Mouse (Mus musculus): Measurements from ENCODE around the gene Rrnad1. TPM values are rescaled to one million over a fixed set of nuclear protein-coding genes. Genes with fewer than 3 reads are reported as not detected.
"Not testable (repeated sequence)": the region's sequence is repeated elsewhere in the genome, so short reads cannot be mapped to it uniquely, and the experiment has no call there.

Rrnad1 gene
- polyA plus RNA-seq, 1 experiment from 2014 or later = 14.9 TPM

DNA sequence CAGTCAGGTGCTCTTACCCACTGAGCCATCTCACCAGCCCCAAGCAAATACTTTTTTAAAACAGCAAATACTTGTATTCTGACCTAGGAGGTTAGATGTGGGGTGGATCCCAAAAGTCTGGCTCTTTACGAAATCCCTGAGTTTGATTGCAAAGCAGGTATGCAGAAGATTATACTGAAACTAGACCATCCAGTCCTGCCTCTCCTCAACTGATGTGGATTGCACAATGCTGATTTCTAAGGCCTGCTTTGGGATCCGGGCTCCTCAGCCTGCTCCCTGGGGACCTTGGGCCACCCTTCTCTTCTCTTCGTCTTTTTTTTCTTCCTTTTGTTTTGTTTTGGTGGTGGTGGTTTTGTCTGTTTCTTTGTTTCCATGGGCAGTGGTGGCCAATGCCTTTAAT, 39.0 kb downstream of the Rrnad1 start:
- no peak for ATAC-seq (replicated peaks; ENCODE audit: insufficient number of reproducible peaks, low FRiP score, low TSS enrichment)
- no peak overlapping the region for H3K4me2 ChIP-seq
- 69% methylated on average over 3 of the region's 3 CpGs for WGBS (ENCODE audit: insufficient replicate concordance)

DNA sequence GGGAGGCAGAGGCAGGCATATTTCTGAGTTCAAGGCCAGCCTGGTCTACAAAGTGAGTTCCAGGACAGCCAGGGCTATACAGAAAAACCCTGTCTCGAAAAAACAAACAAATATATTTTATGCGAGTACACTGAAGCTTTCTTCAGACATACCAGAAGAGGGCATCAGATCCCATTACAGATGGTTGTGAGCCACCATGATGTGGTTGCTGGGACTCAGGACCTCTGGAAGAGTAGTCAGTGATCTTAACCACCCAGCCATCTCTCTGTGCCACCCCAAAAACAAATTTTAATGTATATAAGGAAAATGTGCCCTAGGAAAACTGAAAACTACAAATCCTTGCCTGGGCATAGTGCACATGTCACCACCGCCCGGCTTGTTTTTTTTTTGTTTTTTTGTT, 43.1 kb downstream of the Rrnad1 start:
- WGBS (ENCODE audit: insufficient replicate concordance) = 81% methylated on average over 4 of the region's 4 CpGs
- H3K4me1 ChIP-seq (ENCODE audit: control insufficient read depth, insufficient read depth, low read length) = peaks cover 17% of the 10 kb centered on the region
- not testable (repeated sequence) for H3K27me3 ChIP-seq (ENCODE audit: control insufficient read depth, insufficient read depth, low read length); H3K36me3 ChIP-seq (ENCODE audit: control insufficient read depth, insufficient read depth, low read length); H3K9ac ChIP-seq (ENCODE audit: low read depth, low read length); H3K4me2 ChIP-seq; H3K27ac ChIP-seq (ENCODE audit: low read depth, low read length); H3K9me3 ChIP-seq (replicated peaks; ENCODE audit: control insufficient read depth, low read length); H3K4me3 ChIP-seq (ENCODE audit: low read depth, low read length); ATAC-seq (replicated peaks; ENCODE audit: insufficient number of reproducible peaks, low FRiP score, low TSS enrichment)

More for the DNA sequence above, 39.0 kb downstream of the Rrnad1 start:
- H3K27ac ChIP-seq (ENCODE audit: low read depth, low read length) = no peak overlapping the region
- no peaks in the 10 kb centered on the region for H3K27me3 ChIP-seq (ENCODE audit: control insufficient read depth, insufficient read depth, low read length)
- H3K4me1 ChIP-seq (ENCODE audit: control insufficient read depth, insufficient read depth, low read length) = no peaks in the 10 kb centered on the region
- no peaks in the 10 kb centered on the region for H3K36me3 ChIP-seq (ENCODE audit: control insufficient read depth, insufficient read depth, low read length)
- H3K9me3 ChIP-seq (replicated peaks; ENCODE audit: control insufficient read depth, low read length) = 0 out of 2 replicates have a peak, but pooled peaks cover 2% of the 10 kb centered on the region
- H3K4me3 ChIP-seq (ENCODE audit: low read depth, low read length) = no peak overlapping the region
- H3K9ac ChIP-seq (ENCODE audit: low read depth, low read length) = no peak overlapping the region

DNA sequence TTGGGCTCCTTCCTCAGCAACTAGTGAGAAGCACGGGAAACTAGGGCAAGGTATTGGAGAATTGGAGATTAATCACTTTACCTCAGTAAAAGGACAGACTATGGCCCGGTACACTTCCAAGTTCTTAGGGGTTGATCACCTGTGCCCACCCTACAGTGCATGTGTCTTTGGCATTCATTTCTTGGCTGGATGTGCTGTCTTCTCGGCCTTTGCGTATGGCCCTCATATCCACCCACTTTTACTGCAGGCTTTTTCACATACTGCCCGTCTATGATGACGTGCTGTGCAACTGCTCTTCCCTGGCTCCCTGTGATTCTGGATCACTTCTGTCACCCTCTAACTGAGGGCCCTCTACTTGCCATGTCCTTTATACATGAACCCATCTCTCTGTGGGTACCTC, 44.1 kb downstream of the Rrnad1 start:
- Histone ChIP-seq H3K36me3 (ENCODE audit: control insufficient read depth, insufficient read depth, low read length) (no peaks in the 10 kb centered on the region), H3K4me3 (ENCODE audit: low read depth, low read length) (peak overlapping the region; percentile 90; the same call in 1 of the 2 replicates), H3K27me3 (ENCODE audit: control insufficient read depth, insufficient read depth, low read length) (no peaks in the 10 kb centered on the region), H3K9ac (ENCODE audit: low read depth, low read length) (no peak overlapping the region), H3K4me1 (ENCODE audit: control insufficient read depth, insufficient read depth, low read length) (peaks cover 17% of the 10 kb centered on the region), H3K9me3 (replicated peaks; ENCODE audit: control insufficient read depth, low read length) (0 out of 2 replicates have a peak, but pooled peaks cover 2% of the 10 kb centered on the region), H3K4me2 (peak overlapping the region; percentile 60), H3K27ac (ENCODE audit: low read depth, low read length) (no peak overlapping the region)
- 87% methylated on average over 6 of the region's 6 CpGs for WGBS (ENCODE audit: insufficient replicate concordance)
- no peak for ATAC-seq (replicated peaks; ENCODE audit: insufficient number of reproducible peaks, low FRiP score, low TSS enrichment)

DNA sequence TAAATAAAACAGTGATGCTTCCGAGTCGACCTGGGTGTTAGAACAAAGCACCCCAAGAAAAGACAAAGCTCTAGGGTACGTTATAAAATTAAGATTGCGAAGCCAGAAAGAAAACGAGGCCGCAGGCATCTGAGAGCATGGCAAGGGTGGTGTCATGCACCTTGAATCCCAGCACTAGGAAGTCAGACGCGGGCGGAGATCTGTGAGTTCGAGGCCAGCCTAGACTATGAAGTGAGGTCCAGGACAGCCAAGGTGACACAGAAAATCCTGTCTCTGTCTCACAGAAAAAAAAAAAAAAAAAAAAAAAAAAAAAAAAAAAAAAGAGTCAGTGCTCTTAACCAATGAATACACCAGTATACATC, 44.5 kb downstream of the Rrnad1 start:
- H3K27ac ChIP-seq (ENCODE audit: low read depth, low read length) = no peak overlapping the region

DNA sequence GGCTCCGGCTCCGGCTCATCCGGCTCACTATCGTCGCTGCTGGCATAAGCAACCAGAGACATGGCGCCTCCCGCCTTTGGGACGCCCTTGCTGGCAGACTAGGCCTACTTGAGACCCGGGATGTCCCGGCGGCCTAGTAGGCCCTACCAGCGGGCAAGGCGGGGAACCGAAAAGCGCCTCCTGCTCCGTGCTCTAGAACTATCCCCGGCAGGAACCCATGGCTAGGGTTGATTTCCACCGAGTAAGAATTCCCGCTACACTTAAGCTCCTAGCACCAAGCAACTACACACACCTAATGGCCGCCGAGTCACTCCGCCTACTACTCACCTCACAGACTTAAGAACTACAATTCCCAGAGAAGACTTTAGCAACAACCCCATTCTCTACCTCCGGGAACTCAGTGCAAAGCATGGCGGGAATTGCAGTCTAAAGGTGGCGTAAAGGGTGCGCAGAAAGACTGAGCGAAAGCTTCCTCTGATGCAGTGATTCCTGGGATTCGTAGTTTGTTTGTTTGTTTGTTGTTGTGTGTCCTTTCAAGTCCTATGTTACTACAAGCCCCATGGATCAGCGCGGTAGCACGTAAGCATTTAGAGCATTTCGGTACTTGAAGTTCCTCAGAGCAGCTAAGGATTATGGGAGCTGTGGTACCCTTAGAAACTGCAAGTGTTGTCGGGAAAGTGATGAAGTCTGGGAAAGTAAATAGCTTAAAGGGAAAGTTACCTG, 45.1 kb downstream of the Rrnad1 start, which contains the start of gene Prcc:
Gene Prcc, minus strand, starts transcription at position 328 of the 723 bp plus-strand sequence.
- Histone ChIP-seq H3K4me3 (ENCODE audit: low read depth, low read length) (peak within 1 kb of the TSS; percentile 90), H3K36me3 (ENCODE audit: control insufficient read depth, insufficient read depth, low read length) (peaks cover 3% of the 10 kb centered on the region; the same call in 1 of the 2 replicates), H3K9me3 (replicated peaks; ENCODE audit: control insufficient read depth, low read length) (0 out of 2 replicates have a peak, but pooled peaks cover 2% of the 10 kb centered on the region), H3K27me3 (ENCODE audit: control insufficient read depth, insufficient read depth, low read length) (no peaks in the 10 kb centered on the region), H3K4me1 (ENCODE audit: control insufficient read depth, insufficient read depth, low read length) (peaks cover 17% of the 10 kb centered on the region), H3K4me2 (peak within 1 kb of the TSS; percentile 96), H3K27ac (ENCODE audit: low read depth, low read length) (peak within 1 kb of the TSS; percentile 92), H3K9ac (ENCODE audit: low read depth, low read length) (peak within 1 kb of the TSS; percentile 95)
- 0% methylated on average over 33 of the region's 33 CpGs for WGBS (ENCODE audit: insufficient replicate concordance)
- peak; percentile 97 for ATAC-seq (replicated peaks; ENCODE audit: insufficient number of reproducible peaks, low FRiP score, low TSS enrichment)

More for the DNA sequence above, 44.5 kb downstream of the Rrnad1 start:
- Histone ChIP-seq H3K4me2 (peak overlapping the region; percentile 60), H3K4me1 (ENCODE audit: control insufficient read depth, insufficient read depth, low read length) (peaks cover 17% of the 10 kb centered on the region), H3K4me3 (ENCODE audit: low read depth, low read length) (peak overlapping the region; percentile 90), H3K9ac (ENCODE audit: low read depth, low read length) (0 out of 2 replicates have a peak overlapping the region, but pooled peaks have one; percentile 50), H3K36me3 (ENCODE audit: control insufficient read depth, insufficient read depth, low read length) (no peaks in the 10 kb centered on the region), H3K9me3 (replicated peaks; ENCODE audit: control insufficient read depth, low read length) (0 out of 2 replicates have a peak, but pooled peaks cover 2% of the 10 kb centered on the region), H3K27me3 (ENCODE audit: control insufficient read depth, insufficient read depth, low read length) (no peaks in the 10 kb centered on the region)
- ATAC-seq (replicated peaks; ENCODE audit: insufficient number of reproducible peaks, low FRiP score, low TSS enrichment) = no peak
- 12% methylated on average over 10 of the region's 10 CpGs for WGBS (ENCODE audit: insufficient replicate concordance)

DNA sequence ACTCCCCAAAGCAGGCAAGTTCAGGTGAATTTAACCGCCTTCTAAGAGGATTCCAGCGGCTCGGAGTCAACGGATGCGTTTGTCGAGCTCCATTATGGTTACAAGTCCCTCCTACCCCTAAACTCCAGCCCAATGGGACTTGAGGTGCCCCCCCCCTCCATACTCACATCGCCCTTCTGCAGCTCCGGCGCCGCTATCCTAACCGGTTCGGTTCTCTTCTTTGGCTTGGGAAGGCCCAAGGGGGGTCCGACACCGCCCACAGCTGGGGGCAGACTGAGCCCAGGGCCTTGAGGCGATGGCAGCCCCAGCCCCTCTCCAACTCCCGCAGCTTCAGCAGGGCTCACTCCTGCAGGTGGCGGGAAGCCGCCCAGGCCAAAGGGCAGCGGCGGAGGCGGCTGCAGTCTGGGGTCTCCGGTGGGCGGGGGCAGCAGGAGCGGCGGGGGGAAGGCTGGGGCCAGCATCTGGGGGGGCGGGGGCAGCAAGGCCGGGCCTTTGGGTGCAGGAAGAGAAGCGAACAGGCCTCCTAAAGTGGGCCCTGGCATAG, 45.7 kb downstream of the Rrnad1 start:
- Histone ChIP-seq H3K4me1 (ENCODE audit: control insufficient read depth, insufficient read depth, low read length) (peaks cover 17% of the 10 kb centered on the region), H3K4me2 (peak overlapping the region; percentile 96), H3K36me3 (ENCODE audit: control insufficient read depth, insufficient read depth, low read length) (peaks cover 5% of the 10 kb centered on the region; the same call in 1 of the 2 replicates), H3K9me3 (replicated peaks; ENCODE audit: control insufficient read depth, low read length) (0 out of 2 replicates have a peak, but pooled peaks cover 2% of the 10 kb centered on the region), H3K4me3 (ENCODE audit: low read depth, low read length) (peak overlapping the region; percentile 90), H3K27me3 (ENCODE audit: control insufficient read depth, insufficient read depth, low read length) (no peaks in the 10 kb centered on the region), H3K9ac (ENCODE audit: low read depth, low read length) (peak overlapping the region; percentile 95), H3K27ac (ENCODE audit: low read depth, low read length) (peak overlapping the region; percentile 92)
- ATAC-seq (replicated peaks; ENCODE audit: insufficient number of reproducible peaks, low FRiP score, low TSS enrichment) = peak; percentile 11; the same call in 1 of the 2 replicates
- under 1% methylated on average over 27 of the region's 28 CpGs for WGBS (ENCODE audit: insufficient replicate concordance)

DNA sequence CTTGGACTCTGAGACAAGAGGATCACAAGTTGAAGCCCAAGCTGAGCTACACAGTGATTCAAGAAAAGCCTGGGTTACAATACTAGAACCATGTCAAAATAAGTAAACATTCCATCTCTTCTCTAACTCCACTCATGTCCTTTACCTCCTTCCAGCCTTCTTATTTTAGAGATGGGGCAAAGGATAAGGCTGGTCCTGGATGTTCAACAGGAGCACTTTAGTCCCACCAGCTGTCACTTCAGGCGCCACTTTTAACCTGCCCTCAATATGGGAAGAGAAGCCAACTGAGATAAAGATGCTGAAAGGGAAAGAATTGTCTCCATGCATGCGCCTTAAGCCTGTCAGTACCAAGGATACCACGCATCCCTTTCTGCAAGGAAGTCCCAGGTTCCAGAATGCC, 46.2 kb downstream of the Rrnad1 start:
- H3K27ac ChIP-seq (ENCODE audit: low read depth, low read length) = peak overlapping the region; percentile 92; the same call in 1 of the 2 replicates
- no peaks in the 10 kb centered on the region for H3K27me3 ChIP-seq (ENCODE audit: control insufficient read depth, insufficient read depth, low read length)
- peak overlapping the region; percentile 96 for H3K4me2 ChIP-seq
- WGBS (ENCODE audit: insufficient replicate concordance) = 3% methylated on average over 3 of the region's 3 CpGs
- peaks cover 5% of the 10 kb centered on the region; the same call in 1 of the 2 replicates for H3K36me3 ChIP-seq (ENCODE audit: control insufficient read depth, insufficient read depth, low read length)
- no peak for ATAC-seq (replicated peaks; ENCODE audit: insufficient number of reproducible peaks, low FRiP score, low TSS enrichment)
- peak overlapping the region; percentile 95 for H3K9ac ChIP-seq (ENCODE audit: low read depth, low read length)
- H3K9me3 ChIP-seq (replicated peaks; ENCODE audit: control insufficient read depth, low read length) = 0 out of 2 replicates have a peak, but pooled peaks cover 2% of the 10 kb centered on the region
- peaks cover 17% of the 10 kb centered on the region for H3K4me1 ChIP-seq (ENCODE audit: control insufficient read depth, insufficient read depth, low read length)
- peak overlapping the region; percentile 90 for H3K4me3 ChIP-seq (ENCODE audit: low read depth, low read length)

DNA sequence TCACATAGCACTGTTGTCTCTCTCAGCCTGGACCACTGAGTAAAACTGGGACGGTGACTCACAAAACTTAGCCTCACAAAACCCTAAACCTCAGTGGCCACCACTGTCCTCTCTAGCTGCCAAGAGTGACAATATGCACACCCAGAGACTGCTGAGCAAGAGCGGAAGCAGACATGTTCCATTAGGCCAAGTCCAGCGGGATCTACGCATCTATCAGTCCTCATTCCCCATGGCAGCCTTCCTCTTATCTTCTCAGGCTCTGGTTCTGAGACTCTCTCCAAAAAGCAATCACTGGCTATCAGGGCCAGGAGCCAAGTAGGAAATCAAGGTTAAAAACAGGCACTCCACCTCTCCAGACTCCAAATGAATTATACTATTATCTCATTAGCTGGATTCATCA, 52.8 kb downstream of the Rrnad1 start:
- peaks cover 12% of the 10 kb centered on the region; the same call in 1 of the 2 replicates for H3K36me3 ChIP-seq (ENCODE audit: control insufficient read depth, insufficient read depth, low read length)
- H3K27ac ChIP-seq (ENCODE audit: low read depth, low read length) = no peak overlapping the region
- no peaks in the 10 kb centered on the region for H3K27me3 ChIP-seq (ENCODE audit: control insufficient read depth, insufficient read depth, low read length)
- no peak overlapping the region for H3K9ac ChIP-seq (ENCODE audit: low read depth, low read length)
- H3K4me1 ChIP-seq (ENCODE audit: control insufficient read depth, insufficient read depth, low read length) = no peaks in the 10 kb centered on the region
- no peaks in the 10 kb centered on the region for H3K9me3 ChIP-seq (replicated peaks; ENCODE audit: control insufficient read depth, low read length)
- WGBS (ENCODE audit: insufficient replicate concordance) = 72% methylated on average over 4 of the region's 4 CpGs
- H3K4me3 ChIP-seq (ENCODE audit: low read depth, low read length) = no peak overlapping the region
- no peak overlapping the region for H3K4me2 ChIP-seq
- no peak for ATAC-seq (replicated peaks; ENCODE audit: insufficient number of reproducible peaks, low FRiP score, low TSS enrichment)
